In genomic region chr1:54684316-54684715, GRCm38 (mm10) we compare ENCODE assay signal across 16 mouse cellular contexts.
A peak's percentile ranks its signal among the peaks of the same experiment; 100 is the strongest.
DNase-seq lines count a peak whose midpoint lies in the region; ATAC-seq and TF ChIP-seq lines count a peak whose summit lies in the region.
"Had no signal": no experiment of that assay in that cellular context is flagged by ENCODE, and none has a peak within 500 bp of the region (broad histone marks: within the 10 kb centered on the region; RNA-seq: fewer than 3 reads in every experiment).

No protein-coding gene starts in this region.

- peak; percentile 35; the same call in 1 of the 2 replicates for ATAC-seq in liver, embryonic 16.5 days (ENCODE audit: low read depth)
- ATAC-seq in liver, embryonic 12.5 days = no peak
- peak; percentile 80 for ATAC-seq in heart, postnatal 0 days (ENCODE audit: insufficient read depth, low read depth)
- ATAC-seq in cerebellum, adult (ENCODE audit: insufficient number of reproducible peaks, low FRiP score, low TSS enrichment) = no peak
- ATAC-seq: activated CD4-positive, CD25-positive, alpha-beta regulatory T cell, adult 4 months; forebrain, embryonic 16.5 days; intestine, embryonic 16.5 days had no signal

- no peak for TF ChIP-seq CTCF in heart, postnatal 0 days (IDR thresholded peaks at IDR 0.05; ENCODE audit: low read depth)

- no peaks in the 10 kb centered on the region for H3K9me3 ChIP-seq in heart, embryonic 10.5 days
- H3K9me3 ChIP-seq in liver, embryonic 16.5 days (replicated peaks; ENCODE audit: control insufficient read depth, low read length) = no peaks in the 10 kb centered on the region
- no peaks in the 10 kb centered on the region for H3K9me3 ChIP-seq in liver, embryonic 12.5 days (replicated peaks)
- no peaks in the 10 kb centered on the region for H3K9me3 ChIP-seq in heart, postnatal 0 days (replicated peaks; ENCODE audit: control insufficient read depth, low read length)
- no peaks in the 10 kb centered on the region for H3K9me3 ChIP-seq in forebrain, embryonic 10.5 days
- H3K9me3 ChIP-seq: liver, embryonic 13.5 days had no signal

- H3K4me1 ChIP-seq in heart, embryonic 10.5 days = no peaks in the 10 kb centered on the region
- H3K4me1 ChIP-seq in liver, embryonic 16.5 days (ENCODE audit: control insufficient read depth, low read depth, low read length) = no peaks in the 10 kb centered on the region
- no peaks in the 10 kb centered on the region for H3K4me1 ChIP-seq in liver, embryonic 12.5 days
- H3K4me1 ChIP-seq in heart, postnatal 0 days (ENCODE audit: control insufficient read depth, insufficient read depth) = no peaks in the 10 kb centered on the region
- H3K4me1 ChIP-seq in forebrain, embryonic 10.5 days = 0 out of 2 replicates have a peak, but pooled peaks cover 4% of the 10 kb centered on the region
- H3K4me1 ChIP-seq: liver, embryonic 13.5 days had no signal

- H3K9ac ChIP-seq in liver, embryonic 16.5 days (ENCODE audit: low read depth, low read length) = no peak overlapping the region
- no peak overlapping the region for H3K9ac ChIP-seq in liver, embryonic 12.5 days
- no peak overlapping the region for H3K9ac ChIP-seq in heart, postnatal 0 days (replicated peaks; ENCODE audit: low read depth, low read length)
- H3K9ac ChIP-seq: liver, embryonic 13.5 days had no signal

- H3K36me3 ChIP-seq in heart, embryonic 10.5 days = peaks cover 2% of the 10 kb centered on the region; the same call in 1 of the 2 replicates
- H3K36me3 ChIP-seq in liver, embryonic 16.5 days (ENCODE audit: control insufficient read depth, insufficient read depth) = no peaks in the 10 kb centered on the region
- H3K36me3 ChIP-seq in liver, embryonic 12.5 days = no peaks in the 10 kb centered on the region
- H3K36me3 ChIP-seq in heart, postnatal 0 days (replicated peaks; ENCODE audit: control insufficient read depth, insufficient read depth, low read length) = no peaks in the 10 kb centered on the region
- no peaks in the 10 kb centered on the region for H3K36me3 ChIP-seq in forebrain, embryonic 10.5 days (replicated peaks)
- H3K36me3 ChIP-seq: liver, embryonic 13.5 days had no signal

- TF ChIP-seq EP300 in heart, postnatal 0 days (IDR thresholded peaks at IDR 0.05; ENCODE audit: low read depth) = peak; percentile 93

- no peak overlapping the region for H3K4me2 ChIP-seq in liver, embryonic 16.5 days (ENCODE audit: low read depth, low read length)
- H3K4me2 ChIP-seq in liver, embryonic 12.5 days = no peak overlapping the region
- H3K4me2 ChIP-seq in heart, postnatal 0 days (ENCODE audit: low read depth, low read length) = no peak overlapping the region
- H3K4me2 ChIP-seq: liver, embryonic 13.5 days had no signal

- no peak overlapping the region for H3K27ac ChIP-seq in heart, embryonic 10.5 days
- H3K27ac ChIP-seq in liver, embryonic 16.5 days (ENCODE audit: low read length) = no peak overlapping the region
- H3K27ac ChIP-seq in liver, embryonic 12.5 days = no peak overlapping the region
- peak overlapping the region; percentile 59 for H3K27ac ChIP-seq in heart, postnatal 0 days (ENCODE audit: low read depth)
- H3K27ac ChIP-seq in forebrain, embryonic 10.5 days = no peak overlapping the region
- H3K27ac ChIP-seq: liver, embryonic 13.5 days had no signal

- peak; percentile 99 for DNase-seq in heart, adult 11 months
- DNase-seq in heart, embryonic 10.5 days (ENCODE audit: low spot score) = no peak
- peak; percentile 74 for DNase-seq in heart, postnatal 0 days (ENCODE audit: low spot score)
- DNase-seq in skeletal muscle tissue, adult 2 months (ENCODE audit: low read depth, low spot score) = peak; percentile 36
- no peak for DNase-seq in forebrain, embryonic 10.5 days (ENCODE audit: extremely low spot score, low spot score)
- DNase-seq: B cell, adult 2 months; cerebellum, postnatal 10 days; liver, embryonic 13.5 days; midbrain, embryonic 14.5 days; thymus, adult 2 months had no signal

- H3K4me3 ChIP-seq in heart, embryonic 10.5 days = no peak overlapping the region
- no peak overlapping the region for H3K4me3 ChIP-seq in liver, embryonic 16.5 days (ENCODE audit: low read depth, low read length)
- H3K4me3 ChIP-seq in liver, embryonic 12.5 days = no peak overlapping the region
- H3K4me3 ChIP-seq in heart, postnatal 0 days (ENCODE audit: low read depth, low read length) = no peak overlapping the region
- no peak overlapping the region for H3K4me3 ChIP-seq in forebrain, embryonic 10.5 days
- H3K4me3 ChIP-seq: liver, embryonic 13.5 days had no signal

- WGBS in heart, embryonic 10.5 days = 65% methylated on average over 4 of the region's 4 CpGs
- 46% methylated on average over 4 of the region's 4 CpGs for WGBS in liver, embryonic 16.5 days (ENCODE audit: insufficient replicate concordance)
- 58% methylated on average over 4 of the region's 4 CpGs for WGBS in liver, embryonic 12.5 days (ENCODE audit: insufficient replicate concordance)
- WGBS in heart, postnatal 0 days = 55% methylated on average over 4 of the region's 4 CpGs
- 89% methylated on average over 4 of the region's 4 CpGs for WGBS in forebrain, embryonic 10.5 days

- no peaks in the 10 kb centered on the region for H3K27me3 ChIP-seq in heart, embryonic 10.5 days (ENCODE audit: insufficient read depth, poor library complexity, severe bottlenecking)
- H3K27me3 ChIP-seq in liver, embryonic 16.5 days (ENCODE audit: control insufficient read depth, insufficient read depth, low read depth, low read length) = no peaks in the 10 kb centered on the region
- H3K27me3 ChIP-seq in liver, embryonic 12.5 days (replicated peaks) = no peaks in the 10 kb centered on the region
- no peaks in the 10 kb centered on the region for H3K27me3 ChIP-seq in heart, postnatal 0 days (ENCODE audit: control insufficient read depth, insufficient read depth, low read length)
- H3K27me3 ChIP-seq in forebrain, embryonic 10.5 days (ENCODE audit: poor library complexity, severe bottlenecking) = no peaks in the 10 kb centered on the region
- H3K27me3 ChIP-seq: liver, embryonic 13.5 days had no signal

Comparison
In these comparisons a context has a peak if more than half of its experiments do, and no peak if none do; other contexts are left out.
1. DNase-seq: peak in heart, adult 11 months (single experiment), heart, postnatal 0 days (single experiment) and skeletal muscle tissue, adult 2 months (single experiment); none in heart, embryonic 10.5 days (single experiment) and forebrain, embryonic 10.5 days (single experiment).
2. ATAC-seq: peak in liver, embryonic 16.5 days (single experiment) and heart, postnatal 0 days (single experiment); none in liver, embryonic 12.5 days (single experiment) and cerebellum, adult (single experiment).